Mouse (Mus musculus) gastrocnemius, adult 18-20 months (tissue): ENCODE results near the gene Tom1l2. TPM values are rescaled to one million over a fixed set of nuclear protein-coding genes. Genes with fewer than 3 reads are reported as not detected.

Source experiments
- DNase-seq: peaks from one replicate; pipeline ENCODE4 v3.0.0; 2021; ENCODE audit warnings: low spot score
- total RNA-seq, 2 experiments: library from RNA; stranded (reverse); gene quantifications; 2 replicates each; pipeline ENCODE4 v1.2.3; 2021

Gene Tom1l2
- total RNA-seq, 2 experiments from 2014 or later: 61.5 to 67.2 TPM

DNA sequence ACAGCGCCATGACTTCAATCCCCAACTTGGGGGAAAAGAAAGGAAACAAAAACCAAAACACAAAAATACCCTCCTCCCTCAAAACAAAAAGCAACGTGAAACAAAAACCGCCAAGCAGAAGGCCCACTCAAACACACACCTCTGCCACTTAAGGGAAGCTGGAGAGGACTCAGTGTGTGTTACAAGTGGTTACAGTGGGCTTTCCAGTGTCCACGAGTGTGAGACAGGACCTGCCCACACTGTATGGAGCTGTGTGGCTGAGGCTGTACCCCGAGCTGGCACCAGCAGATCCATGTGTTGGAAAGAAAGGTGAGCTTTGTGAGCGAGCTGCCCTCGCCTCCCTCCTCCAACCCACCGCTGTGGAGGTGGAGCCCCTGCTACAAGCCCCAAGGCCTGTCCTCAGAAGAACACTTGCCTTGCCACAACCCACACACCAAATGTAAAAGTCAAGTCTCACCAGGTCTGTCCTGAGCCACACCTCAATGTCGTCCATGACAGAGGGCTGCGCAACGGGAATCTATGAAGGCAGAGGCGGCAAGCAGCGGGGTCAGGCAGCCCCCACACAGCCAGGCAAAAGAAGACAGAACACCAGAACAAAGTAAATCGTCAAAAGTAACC, 120.2 kb downstream of the Tom1l2 start:
- DNase-seq: no peak

DNA sequence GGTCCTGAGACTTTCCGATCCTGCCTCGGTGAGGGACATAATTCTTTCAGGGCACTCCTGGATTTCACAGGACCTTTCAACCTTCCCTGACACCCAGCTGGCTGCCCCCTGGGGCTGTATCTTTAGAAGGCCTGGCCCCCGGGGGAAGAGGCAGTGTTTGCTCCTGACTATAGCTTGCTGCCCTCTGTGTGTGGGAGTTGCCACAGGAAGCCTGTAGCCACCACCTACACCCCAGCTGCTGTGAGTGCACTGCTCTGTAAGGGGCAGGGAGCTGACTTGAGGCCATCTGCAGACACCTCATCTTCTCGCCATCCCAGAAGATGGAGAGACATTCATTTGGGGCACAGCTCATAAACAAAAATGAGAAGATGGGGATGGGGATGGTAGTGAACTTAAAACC, 120.8 kb downstream of the Tom1l2 start:
- DNase-seq: no peak

GRCm38 (mm10) chr11:60231326-60231725, 121.4 kb downstream of the Tom1l2 start:
- DNase-seq: no peak

DNA sequence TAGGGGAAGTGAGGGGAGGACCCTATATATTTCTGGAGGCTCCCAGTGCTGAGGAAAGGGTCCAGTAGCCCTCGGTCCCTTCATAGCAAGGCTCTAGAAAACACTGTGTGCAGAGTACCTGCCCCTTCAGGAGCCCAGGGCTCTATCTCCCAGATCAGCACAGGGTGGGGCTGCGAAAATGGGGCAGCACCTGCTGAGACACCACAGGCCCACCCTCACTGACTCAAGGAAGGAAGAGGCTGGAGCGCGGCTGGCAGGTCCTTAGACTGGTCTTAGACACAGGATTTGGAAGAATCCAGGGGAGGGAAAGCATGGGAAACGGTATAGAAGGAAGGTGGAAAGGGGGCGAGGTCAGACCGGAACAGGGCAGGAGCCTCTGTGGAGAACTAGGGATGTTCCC, 122.2 kb downstream of the Tom1l2 start:
- DNase-seq: no peak

GRCm38 (mm10) chr11:60229821-60230220, 122.9 kb downstream of the Tom1l2 start:
- no peak for DNase-seq

- DNase-seq: no peak
Observed at GRCm38 (mm10) chr11:60228525-60228924, 124.2 kb downstream of the Tom1l2 start.

- DNase-seq: no peak
Observed at GRCm38 (mm10) chr11:60225874-60226273, 126.8 kb downstream of the Tom1l2 start.

DNA sequence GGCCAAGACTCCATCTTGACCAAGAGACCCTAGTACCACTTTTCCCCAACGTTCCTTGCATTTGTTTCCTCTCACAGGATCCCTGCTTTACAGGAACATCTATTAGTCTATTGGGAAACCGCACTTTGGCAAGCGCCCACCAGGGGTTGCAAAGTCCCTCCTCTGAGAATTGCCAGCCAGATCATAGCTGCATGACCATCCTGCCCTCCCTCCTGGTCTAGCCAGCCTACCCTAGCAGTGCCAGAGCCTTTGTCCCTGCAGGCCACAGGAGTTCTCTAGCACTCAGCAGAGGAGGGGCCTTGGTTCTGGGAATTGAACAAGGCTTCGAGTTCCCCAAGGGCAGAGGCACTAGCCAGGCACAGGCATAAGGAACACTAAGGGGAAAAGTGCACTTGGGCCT, 128.0 kb downstream of the Tom1l2 start:
- DNase-seq: no peak

- peak; percentile 87 for DNase-seq
Observed at GRCm38 (mm10) chr11:60222469-60223236, 130.1 kb downstream of the Tom1l2 start, which contains the start of gene Srebf1. Srebf1 (minus strand) TSS chr11:60222581.

DNA sequence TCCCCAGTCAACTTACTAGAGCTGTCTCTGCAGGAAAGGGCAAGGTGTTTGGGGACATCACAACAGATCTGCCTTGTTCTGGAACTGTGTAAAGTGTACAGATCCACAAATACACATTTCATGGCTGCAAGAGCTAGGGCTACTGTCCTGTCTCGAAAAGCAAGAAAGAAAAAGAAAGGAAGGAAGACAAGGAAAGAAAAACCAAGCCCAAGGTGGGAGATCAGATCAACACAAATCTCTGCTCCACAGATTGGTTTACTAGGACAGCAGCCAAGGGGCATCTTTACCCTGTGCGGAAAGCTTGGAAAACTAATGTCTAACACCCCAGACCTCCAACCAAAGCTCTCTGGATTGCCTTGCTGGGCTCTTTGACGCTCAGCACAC, 130.6 kb downstream of the Tom1l2 start:
- DNase-seq: no peak

DNA sequence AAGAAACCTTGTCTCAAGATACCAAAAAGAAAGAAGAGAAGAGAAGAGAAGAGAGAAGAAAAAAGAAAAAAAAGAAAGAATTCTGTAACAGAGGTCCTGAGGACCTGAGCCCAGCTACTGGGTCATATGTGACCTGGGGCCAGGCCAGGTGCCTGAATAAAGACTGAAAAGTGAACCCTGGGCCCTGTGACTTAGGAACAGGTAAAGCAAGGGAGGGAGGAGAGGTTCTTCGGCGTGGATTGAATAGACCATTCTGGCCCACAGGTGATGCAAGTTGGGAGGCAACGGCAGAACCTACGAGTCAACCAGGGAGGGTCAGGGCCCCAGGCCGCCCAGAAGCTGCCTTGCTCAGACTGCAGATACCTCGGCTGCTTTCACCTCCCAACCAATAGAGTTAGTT, 131.3 kb downstream of the Tom1l2 start:
- DNase-seq: no peak

GRCm38 (mm10) chr11:60220291-60220804, 132.4 kb downstream of the Tom1l2 start:
- peak; percentile 91 for DNase-seq

DNA sequence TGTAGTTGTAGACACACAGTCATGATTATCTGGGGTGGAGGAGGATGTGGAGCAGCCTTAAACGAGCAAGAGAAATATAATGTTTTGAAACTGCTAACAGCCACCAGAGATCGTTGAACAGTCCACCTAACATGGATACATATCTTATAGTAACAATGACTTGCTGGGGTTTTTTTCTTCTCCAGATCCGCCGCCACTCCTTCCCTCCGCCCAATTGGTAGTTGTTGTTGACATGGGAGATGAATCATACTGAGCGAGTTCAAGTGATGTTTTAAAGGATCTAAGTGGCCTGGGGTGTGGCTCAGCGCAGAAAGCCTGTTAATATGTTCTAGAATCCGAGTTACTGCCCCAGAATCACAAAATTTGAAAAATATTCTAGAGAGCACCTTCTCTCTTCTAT, 133.1 kb downstream of the Tom1l2 start:
- no peak for DNase-seq

DNA sequence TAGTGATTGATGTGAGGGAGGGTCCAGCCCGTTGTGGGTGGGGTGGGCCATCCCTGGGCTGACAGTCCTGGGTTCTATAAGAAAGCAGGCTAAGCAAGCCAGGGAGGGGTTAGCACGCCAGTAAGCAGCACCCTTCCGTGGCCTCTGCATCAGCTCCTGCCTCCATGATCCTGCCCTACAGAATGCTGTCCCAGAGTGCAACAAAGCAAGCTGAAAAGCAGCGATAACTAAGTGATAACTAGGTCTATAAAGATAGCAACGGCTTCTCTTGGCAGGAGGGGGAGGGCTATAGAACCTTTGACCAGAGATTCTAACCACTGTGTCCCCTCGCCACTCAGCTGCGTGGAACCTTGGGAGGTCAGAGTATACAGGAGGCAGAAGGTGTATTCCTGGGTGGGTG, 135.2 kb downstream of the Tom1l2 start:
- no peak for DNase-seq

GRCm38 (mm10) chr11:60216671-60217070, 136.0 kb downstream of the Tom1l2 start:
- no peak for DNase-seq

DNA sequence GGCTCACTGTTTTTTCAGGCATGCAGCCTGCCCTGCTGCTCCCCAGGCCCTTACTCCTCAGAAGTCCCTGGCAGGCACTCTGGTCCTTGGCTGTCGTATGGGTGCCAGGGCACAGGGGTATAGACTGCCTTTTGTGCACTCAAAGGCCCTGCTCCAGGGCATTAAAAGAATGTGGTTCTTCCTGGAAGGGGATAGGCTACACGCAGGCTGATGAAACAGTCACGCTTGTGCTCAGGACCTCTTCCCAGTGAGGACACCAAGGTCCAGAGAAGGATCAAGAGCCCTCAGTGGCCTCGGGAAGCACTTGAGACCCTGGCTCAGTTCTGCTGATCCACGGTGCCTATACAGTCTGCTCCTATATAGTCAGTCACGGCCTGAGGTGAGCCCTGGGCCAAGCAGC, 139.4 kb downstream of the Tom1l2 start:
- no peak for DNase-seq

DNA sequence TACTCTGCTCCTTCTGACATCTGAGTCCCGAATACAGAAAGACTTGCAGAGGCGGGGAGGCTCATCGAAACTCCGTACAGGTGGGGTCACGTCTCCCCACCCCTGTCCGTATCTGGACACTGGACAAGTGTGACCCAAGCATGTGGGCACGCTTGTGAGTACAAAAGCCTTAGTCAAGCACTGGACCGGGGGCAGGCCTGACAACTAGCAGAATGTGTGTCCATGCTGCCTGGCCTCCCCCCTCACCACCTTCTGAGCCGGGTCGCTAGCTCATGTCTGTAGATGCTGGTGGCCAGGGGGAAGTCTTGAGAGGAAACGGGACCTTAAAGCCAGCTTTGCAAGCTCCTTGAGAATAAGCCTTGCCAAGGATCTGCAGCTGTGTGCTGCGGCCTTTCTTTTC, 140.9 kb downstream of the Tom1l2 start:
- no peak for DNase-seq

- DNase-seq: no peak
Observed at GRCm38 (mm10) chr11:60211152-60211551, 141.6 kb downstream of the Tom1l2 start.

- peak; percentile 95 for DNase-seq
Observed at GRCm38 (mm10) chr11:60210305-60210724, 142.4 kb downstream of the Tom1l2 start.

DNA sequence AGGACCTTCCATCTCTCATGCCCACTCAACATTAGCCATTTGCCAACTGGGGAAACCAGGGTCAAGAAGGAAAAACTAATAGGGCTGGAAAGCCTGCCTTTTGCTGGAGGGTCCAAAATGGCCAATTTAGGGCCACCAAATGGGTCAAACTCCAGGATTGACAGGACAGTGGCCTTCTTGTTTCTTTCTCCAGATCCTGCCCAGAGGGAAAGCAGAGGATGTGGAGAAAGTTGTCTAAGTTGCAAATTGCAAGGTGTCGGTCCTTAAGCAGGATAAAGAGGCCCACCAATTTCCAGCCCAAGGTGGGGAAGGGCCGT, 142.8 kb downstream of the Tom1l2 start:
- DNase-seq: no peak

DNA sequence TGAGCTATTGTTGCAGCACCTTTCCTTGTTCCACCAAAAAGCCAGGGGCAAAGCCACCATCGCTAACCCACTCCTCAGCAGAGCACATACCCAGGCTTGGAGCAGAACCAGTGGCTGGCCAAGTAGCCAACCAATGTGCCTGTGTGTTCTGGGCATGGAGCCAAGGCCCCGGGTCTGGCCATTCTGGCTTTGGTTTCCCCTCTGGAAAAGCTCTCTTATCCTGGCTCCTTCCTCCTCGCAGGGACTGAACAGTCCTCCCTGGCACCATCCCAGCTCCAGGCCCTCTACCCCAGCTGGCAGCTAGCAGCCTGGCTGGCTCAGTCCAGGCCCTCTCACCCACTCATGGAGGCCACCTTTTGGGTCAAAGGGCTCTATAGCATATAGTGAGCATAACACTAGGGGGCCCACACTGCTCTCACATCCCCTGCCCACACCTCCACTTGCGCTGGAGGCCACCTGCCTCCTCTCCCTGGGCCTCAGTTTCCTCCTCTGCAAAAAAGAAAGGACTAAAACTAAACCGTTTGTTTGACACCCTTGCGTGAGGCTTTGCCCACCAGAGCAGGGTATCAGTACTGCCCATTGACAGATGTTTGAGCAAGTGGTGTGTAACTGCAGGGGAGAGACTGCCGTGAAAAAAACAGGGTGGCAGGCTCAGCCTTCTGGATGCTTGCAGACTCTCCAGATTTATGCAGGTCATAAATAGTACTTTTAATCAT, 143.3 kb downstream of the Tom1l2 start:
- DNase-seq: peak; percentile 80

DNA sequence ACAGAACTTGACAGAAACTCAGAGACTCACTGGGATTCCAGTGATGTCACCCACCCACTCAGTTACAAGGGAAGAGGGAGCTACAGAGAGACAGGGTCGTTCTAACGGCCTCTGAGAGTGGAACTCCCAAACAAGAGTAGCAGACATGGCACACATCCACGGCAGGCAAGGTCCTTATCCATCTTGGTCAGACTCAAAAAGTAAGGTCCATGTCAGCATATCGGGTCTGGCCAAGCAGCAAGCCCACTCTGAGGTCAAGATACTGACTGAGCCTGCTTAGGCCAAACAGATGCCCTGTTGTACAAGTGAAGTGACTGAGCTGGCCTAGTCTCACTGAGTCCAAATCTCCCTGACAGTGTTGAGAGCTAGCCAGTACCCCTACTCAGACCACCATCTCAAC, 144.0 kb downstream of the Tom1l2 start:
- DNase-seq: no peak
